Mouse (Mus musculus): ENCODE data around the gene Sftpa1. TPM values are rescaled to one million over a fixed set of nuclear protein-coding genes. Genes with fewer than 3 reads are reported as not detected.

Sftpa1 gene
- not detected in 2 replicates for polyA plus RNA-seq (2012; rRNA removed)

DNA sequence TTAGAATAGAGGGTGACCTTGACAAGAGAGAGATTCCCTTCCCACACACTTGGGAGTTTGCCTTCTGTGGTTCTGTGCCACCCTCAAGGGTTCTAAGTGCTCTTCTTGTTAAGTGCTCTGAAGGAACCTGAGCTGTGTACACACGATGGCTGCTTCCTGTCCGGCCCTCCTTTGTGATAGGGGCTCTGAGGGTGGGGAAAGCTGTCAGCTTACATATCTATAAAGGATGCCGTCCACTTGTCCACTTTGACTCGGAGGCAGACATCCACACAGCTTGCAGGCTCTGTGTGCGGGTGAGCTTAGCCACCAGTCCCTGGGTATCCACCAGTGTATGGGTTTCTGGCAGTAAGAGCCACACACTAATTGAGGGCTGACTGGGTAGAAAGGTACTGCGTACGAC is at the start of gene Sftpa1:
Sftpa1 (plus strand) TSS at position 243 of the 400 bp plus-strand sequence.
- 62% methylated on average over 7 of the region's 7 CpGs for WGBS
- DNase-seq (ENCODE audit: low read depth, low spot score), result no peak

DNA sequence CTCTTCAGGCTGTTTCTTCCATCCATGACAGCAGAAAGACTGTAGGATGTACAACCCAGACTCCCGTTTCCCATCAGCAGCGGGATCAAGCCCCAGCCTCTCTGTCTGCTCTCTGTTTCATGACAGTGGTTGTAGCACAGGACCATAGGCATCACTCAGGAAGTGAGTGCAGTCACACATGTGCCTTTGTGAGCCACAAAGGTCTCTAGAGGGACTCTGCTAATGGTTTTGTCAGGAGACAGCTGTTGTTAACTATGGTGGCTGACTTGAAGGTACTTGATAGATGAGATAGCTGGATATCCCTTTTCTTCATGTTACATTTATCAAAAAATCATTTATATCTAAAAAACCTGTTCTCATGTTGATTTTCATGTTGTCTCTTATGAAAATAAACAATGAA is 49.2 kb upstream of the Sftpa1 start:
- DNase-seq (ENCODE audit: low read depth, low spot score), result no peak
- WGBS, result 88% methylated on average over 2 of the region's 2 CpGs

DNA sequence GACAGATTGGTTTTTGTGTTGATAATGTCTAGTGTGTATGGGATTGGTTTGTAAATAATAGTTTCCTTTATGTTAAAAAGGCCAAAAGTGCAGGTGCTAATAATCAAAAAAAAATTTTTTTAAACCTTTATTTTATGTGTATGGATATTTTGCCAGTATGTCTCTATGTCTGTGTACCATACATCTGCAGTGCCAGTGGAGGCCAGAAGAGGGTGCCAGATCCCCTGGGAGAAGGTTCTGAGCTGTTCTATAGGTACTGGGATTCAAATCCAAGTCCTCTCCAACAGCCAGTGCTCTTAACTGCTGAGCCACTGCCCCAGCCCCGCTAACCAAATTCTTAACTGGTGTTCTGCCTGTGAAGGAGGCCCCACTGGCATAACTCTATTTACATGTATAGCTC is 44.1 kb upstream of the Sftpa1 start:
- no peak for DNase-seq (ENCODE audit: low read depth, low spot score)
- WGBS, result 80% methylated on average over 1 of the region's 1 CpGs

DNA sequence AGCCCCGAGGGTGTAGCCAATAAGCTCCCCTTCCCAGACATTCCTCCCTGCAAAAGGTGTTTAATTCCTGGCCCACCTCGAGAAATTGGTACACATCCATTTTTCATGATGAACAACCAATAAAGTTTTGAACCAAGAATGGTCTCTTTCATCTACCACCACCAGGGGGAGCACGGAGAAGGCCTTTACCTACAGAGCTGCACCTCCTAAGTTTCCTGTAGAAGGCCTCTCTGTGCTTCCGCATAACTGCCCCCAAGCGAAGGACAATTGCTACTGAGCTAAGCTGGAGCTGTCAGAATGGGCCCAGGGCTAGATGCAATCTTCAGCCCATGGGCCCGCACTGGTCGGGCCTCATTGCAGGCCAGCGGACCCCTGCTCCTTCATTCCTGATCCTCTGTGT is 40.8 kb upstream of the Sftpa1 start:
- 51% methylated on average over 8 of the region's 8 CpGs for WGBS
- no peak for DNase-seq (ENCODE audit: low read depth, low spot score)

DNA sequence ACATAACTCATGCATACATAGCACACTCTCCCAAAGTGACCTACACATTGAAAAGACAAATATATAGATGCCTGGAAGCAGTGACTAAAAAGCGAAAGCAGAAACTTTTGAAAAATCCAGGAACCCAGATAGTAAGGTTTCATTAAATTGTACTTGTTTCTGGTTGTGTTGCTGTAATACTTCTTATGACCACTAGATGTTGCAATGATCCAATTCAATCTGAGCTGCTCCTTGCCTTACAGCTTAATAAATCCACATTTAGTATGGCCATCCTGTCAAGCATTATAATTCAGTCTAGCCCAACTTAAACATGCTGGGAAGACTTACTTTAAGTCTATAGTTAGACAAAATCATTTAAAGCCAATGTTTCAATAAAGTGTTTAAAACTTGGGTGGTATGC is 37.5 kb upstream of the Sftpa1 start:
- DNase-seq (ENCODE audit: low read depth, low spot score), result no peak
- 44% methylated on average over 1 of the region's 1 CpGs for WGBS

DNA sequence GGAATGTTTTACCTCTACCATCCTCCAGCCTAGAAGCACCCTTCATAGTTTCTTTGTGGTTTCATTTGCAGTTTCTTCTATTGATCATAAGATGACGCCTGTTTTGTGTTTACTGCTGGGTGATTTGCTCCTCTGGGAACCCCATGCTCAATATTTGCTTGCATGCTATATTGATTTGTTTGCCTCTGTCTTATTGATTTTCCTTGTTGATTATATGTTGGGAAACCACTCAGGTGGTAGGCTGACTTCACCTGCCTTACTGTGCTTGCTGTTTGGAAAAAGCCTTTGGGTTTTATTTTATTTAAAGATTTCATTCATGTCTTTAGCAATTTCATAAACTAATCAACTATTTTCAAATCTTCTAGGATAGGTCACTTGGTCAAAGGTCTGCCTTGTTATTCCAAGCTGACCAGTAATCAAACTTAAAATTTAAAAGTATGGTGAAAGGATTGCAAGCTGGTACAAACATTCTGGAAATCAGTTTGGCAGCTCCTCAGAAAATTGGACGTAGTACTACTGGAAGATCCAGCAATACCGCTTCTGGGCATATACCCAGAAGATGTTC is 35.2 kb upstream of the Sftpa1 start:
- no peak for DNase-seq (ENCODE audit: low read depth, low spot score)
- WGBS, result 80% methylated on average over 3 of the region's 3 CpGs

DNA sequence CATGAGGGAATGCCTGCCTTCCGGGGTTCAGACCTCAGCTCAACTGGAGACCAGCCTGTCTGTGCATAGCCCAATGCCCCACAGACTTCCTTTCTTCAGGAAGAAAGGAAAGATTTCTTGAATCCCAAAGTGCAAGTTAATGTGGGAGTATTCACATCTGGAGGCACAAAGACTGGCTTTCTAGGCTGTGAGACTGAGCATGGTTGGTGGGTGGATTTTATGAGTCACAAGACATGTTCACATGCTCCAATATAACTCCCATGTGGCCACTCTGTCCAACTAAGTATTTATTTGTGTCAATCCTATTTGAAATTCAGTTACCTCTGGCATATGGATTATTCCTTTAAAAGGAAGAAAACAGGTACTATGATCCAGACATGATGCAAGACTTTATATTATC is 32.9 kb upstream of the Sftpa1 start:
- no peak for DNase-seq (ENCODE audit: low read depth, low spot score)
- WGBS, result 97% methylated on average over 1 of the region's 1 CpGs

DNA sequence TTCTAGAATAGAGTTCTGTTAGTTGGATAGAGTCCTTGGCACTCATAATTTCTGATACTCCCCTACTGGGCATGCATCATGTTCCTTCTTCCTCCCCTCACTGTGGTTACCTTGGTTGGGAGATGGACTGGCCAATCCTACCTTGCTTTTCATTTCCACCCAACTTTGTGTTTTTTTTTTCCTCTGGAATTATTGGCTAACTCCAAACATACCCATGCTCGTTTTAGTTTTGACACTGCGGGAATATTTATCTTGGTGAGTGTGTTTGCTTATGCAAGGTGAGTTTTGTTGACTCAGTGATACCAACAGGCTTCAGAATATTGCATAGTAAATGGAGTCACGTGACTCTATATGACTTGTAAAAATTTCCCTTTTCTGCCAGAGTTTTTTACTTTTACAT is 30.9 kb upstream of the Sftpa1 start:
- no peak for DNase-seq (ENCODE audit: low read depth, low spot score)
- 23% methylated on average over 3 of the region's 3 CpGs for WGBS

DNA sequence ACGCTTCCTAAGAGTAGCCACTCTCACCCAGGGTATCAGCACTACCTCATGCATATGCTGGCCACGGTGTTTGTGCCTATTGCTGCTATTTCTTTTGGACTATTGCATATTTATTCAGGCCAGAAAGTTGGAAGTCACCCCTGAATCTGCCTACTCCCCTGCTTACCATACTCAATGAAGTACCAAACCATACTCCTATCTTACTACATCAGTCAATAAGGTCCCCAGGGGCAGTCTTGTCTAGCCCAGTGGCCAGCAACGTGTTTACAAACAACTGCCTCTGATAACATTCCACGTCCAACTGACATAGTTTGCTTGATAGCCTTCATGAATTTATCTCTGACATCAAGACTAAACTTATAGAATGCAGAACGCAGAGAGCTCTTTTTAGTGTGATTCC is 30.3 kb upstream of the Sftpa1 start:
- no peak for DNase-seq (ENCODE audit: low read depth, low spot score)
- 76% methylated on average over 5 of the region's 5 CpGs for WGBS

DNA sequence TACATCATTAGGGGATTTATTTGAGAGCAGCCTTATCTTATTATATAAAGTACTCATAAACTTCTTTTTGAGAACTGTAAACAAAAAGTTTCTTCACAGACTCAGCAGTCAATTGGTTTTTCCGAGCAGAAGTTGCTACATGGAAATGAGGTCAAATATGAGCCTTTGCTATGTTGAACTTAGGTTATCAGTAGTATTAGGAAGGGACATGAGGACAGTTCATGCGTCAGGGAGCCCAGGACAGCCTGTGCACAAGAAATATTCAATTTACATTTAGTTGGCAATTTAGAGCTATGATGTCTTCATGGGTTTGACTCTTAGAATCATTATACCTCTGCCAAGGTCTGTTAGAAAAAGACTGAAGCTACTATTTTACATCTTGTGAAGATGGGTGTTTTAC is 29.3 kb upstream of the Sftpa1 start:
- no peak for DNase-seq (ENCODE audit: low read depth, low spot score)
- 52% methylated on average over 2 of the region's 2 CpGs for WGBS

DNA sequence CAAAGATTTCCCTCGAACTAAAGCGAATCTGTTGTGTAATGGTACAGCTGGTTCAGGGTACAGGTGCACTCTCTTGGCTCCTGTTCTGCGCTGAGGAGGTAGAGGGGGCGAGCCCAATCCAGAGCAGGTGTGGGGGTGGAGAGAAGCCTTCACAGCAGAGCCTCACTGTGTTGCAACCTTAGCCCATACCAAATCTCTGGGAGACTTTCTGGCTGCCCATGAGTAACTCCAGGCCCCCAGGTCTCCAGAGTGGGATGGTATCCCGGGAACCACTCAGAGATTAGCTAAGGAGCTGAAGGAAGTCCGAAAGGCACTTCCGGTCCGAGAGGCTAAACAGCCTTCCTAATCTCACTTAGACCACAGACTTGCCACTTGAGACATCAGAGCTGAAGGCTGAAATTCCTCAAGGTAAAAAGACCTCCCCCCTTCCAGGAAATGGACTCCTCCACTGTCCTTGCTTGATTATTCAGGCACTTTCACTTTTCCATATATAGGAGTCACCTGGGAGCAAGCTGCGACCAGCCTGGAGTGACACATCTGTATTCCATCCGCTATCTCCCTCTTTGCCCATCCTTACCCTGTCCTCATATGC is 26.6 kb upstream of the Sftpa1 start, which contains the start of gene Mat1a:
Mat1a (plus strand) TSS at position 183 of the 592 bp plus-strand sequence.
- DNase-seq (ENCODE audit: low read depth, low spot score), result no peak
- 61% methylated on average over 10 of the region's 10 CpGs for WGBS

DNA sequence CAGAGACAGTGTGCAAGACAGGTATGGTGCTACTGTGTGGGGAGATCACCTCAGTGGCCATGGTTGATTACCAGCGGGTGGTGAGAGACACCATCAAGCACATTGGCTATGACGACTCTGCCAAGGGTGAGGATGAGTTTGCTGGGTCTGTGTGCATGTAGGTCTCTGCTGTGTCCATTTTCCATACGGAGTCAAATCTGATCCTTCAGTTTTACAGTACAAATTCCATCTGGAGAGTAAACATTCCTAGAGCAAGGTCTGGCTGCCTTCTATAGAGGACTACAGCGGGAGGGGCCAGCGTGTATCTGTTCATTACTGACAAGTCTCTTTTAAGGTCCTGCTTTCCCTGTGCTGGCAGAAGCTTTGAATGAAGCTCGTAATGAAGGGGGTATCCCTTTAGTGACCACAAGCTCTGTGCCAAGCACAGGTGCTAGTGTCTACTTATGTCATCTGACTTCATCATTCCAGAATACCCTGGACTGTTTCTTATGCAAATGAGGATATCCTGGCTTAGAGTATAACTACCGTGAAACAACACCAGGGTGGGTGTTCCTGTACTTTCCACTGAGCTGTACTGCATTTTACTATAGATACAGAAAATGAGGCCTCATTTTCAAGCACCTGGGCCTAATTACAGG is 20.4 kb upstream of the Sftpa1 start:
- WGBS, result 65% methylated on average over 7 of the region's 7 CpGs
- no peak for DNase-seq (ENCODE audit: low read depth, low spot score)

DNA sequence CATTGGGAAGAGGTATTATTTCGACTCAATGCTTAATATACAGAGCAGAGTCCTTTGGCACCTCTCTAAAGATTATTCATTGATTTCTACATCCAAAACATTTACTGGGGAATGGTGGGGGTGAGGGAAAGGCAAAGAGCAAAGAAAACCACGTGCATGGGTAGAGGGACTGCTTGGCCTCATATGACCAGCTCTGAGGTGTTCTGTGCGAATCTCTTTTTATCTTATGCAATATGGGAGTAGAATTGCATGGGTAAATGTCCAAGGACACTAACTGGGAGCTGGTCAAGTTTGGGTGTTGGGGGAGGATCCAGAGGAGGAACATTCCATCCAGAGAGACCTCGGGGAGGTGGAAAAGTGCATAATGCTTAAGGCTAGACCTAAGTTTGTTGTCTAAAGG is 18.6 kb upstream of the Sftpa1 start:
- 65% methylated on average over 4 of the region's 4 CpGs for WGBS
- DNase-seq (ENCODE audit: low read depth, low spot score), result no peak

DNA sequence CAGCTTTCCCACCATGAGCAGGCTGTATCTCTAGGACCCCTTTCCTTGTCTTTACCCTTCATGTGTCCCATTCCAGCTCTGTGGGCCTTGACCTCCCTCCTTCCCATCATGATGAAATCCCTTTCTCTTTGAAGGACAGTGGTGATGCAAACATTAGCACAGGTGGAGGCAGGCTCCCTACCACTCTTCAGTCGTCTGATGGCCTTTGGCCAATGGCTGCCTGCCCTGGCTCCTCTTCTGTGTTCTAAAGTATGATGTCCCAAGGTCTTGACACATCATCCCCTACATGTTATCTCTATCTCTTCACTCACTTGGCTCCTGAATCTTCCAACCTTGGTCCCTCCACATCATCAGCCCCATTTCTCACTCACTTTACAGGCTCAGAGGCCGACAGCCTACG is 15.3 kb upstream of the Sftpa1 start:
- DNase-seq (ENCODE audit: low read depth, low spot score), result no peak
- 81% methylated on average over 3 of the region's 3 CpGs for WGBS

DNA sequence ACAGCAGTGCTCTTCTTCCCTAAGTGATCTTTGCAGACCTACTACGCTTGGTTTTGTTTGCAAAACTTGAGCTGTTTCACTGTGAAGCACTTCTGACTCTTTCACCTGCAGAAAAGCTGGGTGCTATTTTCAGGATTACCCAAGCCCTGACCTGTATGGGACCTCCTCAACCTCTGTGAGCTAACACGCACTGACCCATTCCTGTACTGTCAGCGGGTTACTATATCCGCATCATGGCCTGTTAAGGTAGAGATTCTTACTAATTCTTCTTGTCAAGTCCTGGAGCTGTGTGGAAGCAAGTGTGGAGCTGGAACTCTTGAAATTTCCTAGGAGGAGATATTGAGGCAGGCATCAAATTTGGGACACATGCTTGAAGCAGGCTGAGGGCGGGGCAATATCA is 6.9 kb upstream of the Sftpa1 start:
- 80% methylated on average over 5 of the region's 5 CpGs for WGBS
- DNase-seq (ENCODE audit: low read depth, low spot score), result no peak

DNA sequence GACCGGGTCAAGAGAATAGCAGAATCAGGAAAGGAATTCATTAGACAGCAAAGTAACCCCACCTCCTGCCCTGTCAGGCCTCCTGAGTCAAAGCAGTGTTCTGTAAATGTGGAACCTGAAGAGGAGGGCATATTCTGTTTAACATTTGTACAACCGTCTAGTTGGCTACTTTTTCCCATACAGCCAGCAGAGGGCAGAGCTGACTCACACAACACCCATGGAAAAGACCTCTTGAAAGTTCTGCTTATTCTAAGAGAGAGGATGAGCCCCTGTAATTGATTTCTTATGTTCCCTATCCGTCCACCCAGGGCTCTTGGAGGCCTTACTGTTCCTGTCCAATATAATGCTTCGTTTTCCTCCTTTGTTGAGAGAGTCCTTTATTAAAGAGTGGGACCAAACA is 3.6 kb upstream of the Sftpa1 start:
- 12% methylated on average over 4 of the region's 4 CpGs for WGBS
- no peak for DNase-seq (ENCODE audit: low read depth, low spot score)

DNA sequence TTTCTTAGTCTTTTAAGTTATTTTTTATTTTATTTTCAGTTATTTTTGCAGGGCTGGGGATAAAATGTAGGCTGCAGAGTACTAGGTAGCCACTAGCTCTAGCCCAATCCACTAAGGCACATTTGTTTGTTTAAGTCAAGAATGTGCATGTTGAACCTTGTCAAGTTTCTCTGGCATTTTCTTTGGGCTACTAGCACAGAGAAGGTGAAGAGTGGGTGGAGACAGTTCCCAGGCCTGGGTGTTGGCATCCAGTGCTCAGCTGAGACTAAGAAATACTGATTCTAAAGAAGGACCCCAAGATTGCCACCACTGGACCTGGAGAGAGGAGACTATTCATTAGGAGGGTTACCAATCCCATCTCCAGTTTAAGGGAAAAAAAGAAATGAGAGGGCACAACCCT is 5.4 kb downstream of the Sftpa1 start:
- DNase-seq (ENCODE audit: low read depth, low spot score), result no peak

DNA sequence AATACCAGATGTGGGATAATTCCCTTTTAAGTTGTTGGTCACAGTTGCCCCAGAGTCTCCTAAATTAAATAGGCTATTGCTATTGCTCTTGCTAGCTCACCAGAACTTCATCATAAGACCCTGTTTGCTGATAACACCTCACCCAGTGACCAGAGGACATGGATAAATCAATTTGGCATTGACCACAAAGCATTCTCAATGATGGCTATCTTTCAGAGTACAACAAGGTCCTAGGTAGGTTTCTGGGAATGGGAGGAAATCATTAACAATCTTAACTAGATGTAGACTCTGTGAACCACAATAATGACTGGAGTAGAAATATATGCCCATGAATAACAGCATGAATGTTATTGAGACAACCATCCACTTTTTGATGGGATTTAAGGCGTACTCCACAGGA is 9.1 kb downstream of the Sftpa1 start:
- no peak for DNase-seq (ENCODE audit: low read depth, low spot score)
- 86% methylated on average over 1 of the region's 1 CpGs for WGBS

DNA sequence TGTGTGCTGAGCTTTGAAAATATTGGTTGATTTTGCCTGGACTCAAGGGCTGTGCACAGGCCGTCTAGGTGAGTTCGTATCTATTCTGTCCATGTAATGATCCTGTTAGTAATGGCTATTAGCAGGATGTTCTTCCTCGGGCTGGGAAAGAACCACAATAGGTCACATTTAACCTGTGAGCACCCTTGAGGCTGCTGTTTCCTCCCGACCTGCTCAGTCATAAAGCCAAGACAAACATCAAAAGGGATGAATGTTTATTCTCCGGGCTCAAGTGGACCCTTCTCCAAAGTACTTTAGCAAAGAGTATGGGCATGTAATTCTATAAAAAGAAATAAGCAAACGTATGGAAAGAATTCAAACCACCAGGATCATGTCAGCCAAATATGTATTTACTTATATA is 14.5 kb downstream of the Sftpa1 start:
- no peak for DNase-seq (ENCODE audit: low read depth, low spot score)
- 24% methylated on average over 6 of the region's 6 CpGs for WGBS

DNA sequence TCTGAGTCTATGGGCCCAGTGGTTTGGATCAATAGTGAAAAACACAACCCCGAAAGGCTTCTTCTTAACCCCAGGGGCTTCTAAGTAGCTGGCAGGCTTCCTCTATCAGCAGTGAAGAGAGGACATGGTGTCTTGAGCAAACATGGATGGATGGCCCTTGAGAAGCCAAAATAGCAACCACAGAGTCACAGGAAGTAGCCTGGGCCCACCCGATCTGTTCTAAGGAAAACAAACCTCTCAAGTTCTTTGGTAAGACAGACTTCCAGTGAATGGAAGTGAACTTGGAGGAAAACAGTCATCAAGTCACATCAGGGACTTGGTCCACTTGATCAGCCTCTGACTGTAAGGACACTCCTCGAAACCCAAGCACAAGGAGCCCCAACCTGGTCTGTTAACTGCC is 15.3 kb downstream of the Sftpa1 start:
- WGBS, result 75% methylated on average over 3 of the region's 3 CpGs
- no peak for DNase-seq (ENCODE audit: low read depth, low spot score)

DNA sequence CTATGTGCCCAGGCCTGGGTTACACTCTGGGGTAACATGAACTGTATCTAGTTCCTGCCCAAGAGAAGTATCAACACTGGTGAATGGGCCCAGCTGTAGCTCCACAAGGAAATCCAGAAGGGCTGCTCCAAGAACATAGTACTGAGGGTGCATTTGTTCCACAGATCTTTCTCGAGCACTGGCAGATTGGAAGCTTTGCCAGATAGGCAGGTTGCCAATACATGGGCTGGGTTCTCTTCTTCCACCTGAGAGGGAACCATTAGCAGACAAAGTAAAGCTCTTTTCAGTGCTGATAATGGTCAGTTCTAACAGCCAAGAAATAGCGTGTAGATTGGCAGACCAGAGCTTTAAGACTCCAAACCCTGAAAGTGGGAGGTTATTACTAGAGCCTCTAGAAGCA is 15.8 kb downstream of the Sftpa1 start:
- 57% methylated on average over 2 of the region's 2 CpGs for WGBS
- no peak for DNase-seq (ENCODE audit: low read depth, low spot score)

Data from large intestine, adult 2 months (tissue).